Mouse (Mus musculus) lung, adult 2 months (tissue): ENCODE measurements around the gene Cnih2. TPM values are rescaled to one million over a fixed set of nuclear protein-coding genes. Genes with fewer than 3 reads are reported as not detected.
A peak's percentile ranks its signal among the peaks of the same experiment; 100 is the strongest.

Source experiments
- DNase-seq: peaks from one replicate; pipeline ENCODE4 v3.0.0; 2022
- H3K4me1 ChIP-seq: fragments of 200-500 bp; 2 replicates; pipeline ENCODE4 v1.6.1; 2011; ENCODE audit warnings: low read length; ENCODE audit not compliant: control insufficient read depth, insufficient read depth
- H3K4me3 ChIP-seq: fragments of 200-500 bp; replicated peaks from 2 replicates; pipeline ENCODE3; 2011; ENCODE audit warnings: low read depth, mild to moderate bottlenecking, control low read depth, low read length; ENCODE audit errors: extremely low read depth
- CTCF ChIP-seq: fragments of 200-500 bp; IDR thresholded peaks from 2 replicates; pipeline ENCODE4 v1.5.1; 2011; ENCODE audit warnings: mild to moderate bottlenecking, low read length, control low read depth; ENCODE audit not compliant: insufficient read depth
- POLR2A ChIP-seq: fragments of 200-500 bp; IDR thresholded peaks from 2 replicates; pipeline ENCODE4 v1.6.1; 2011; ENCODE audit warnings: low read depth, mild to moderate bottlenecking, control low read depth, low read length, borderline replicate concordance; ENCODE audit errors: extremely low read depth
- WGBS: fragments of 180-500 bp; shearing (Covaris S2); methylation state at CpG from one replicate; pipeline ENCODE4 v1.1.7; 2018; 5-methylcytosine and 5-hydroxymethylcytosine counted together
- polyA plus RNA-seq: library from polyadenylated mRNA; depleted of rRNA; stranded (reverse); fragments of >200 nt; gene quantifications from 2 replicates; pipeline ENCODE4 v1.2.3, GENCODE M21; 2012

Cnih2 gene
- polyA plus RNA-seq, 1 experiment, result 1.2 TPM

- 80% methylated on average over 7 of the region's 7 CpGs for whole genome bisulfite sequencing
- TF ChIP-seq CTCF, result no peak
- no peak for TF ChIP-seq POLR2A
- Histone ChIP-seq H3K4me3 (no peak overlapping the region), H3K4me1 (peaks cover 14% of the 10 kb centered on the region)
- no peak for DNase-seq
Observed at GRCm38 (mm10) chr19:5069978-5070377, 28.3 kb downstream of the Cnih2 start.

GRCm38 (mm10) chr19:5069486-5069885, 28.8 kb downstream of the Cnih2 start:
- Histone ChIP-seq H3K4me1 (peaks cover 14% of the 10 kb centered on the region), H3K4me3 (no peak overlapping the region)
- no peak for TF ChIP-seq POLR2A
- no peak for TF ChIP-seq CTCF
- 77% methylated on average over 5 of the region's 5 CpGs for WGBS
- no peak for DNase-seq

- Histone ChIP-seq H3K4me3 (peak overlapping the region; percentile 10), H3K4me1 (peaks cover 14% of the 10 kb centered on the region)
- no peak for TF ChIP-seq CTCF
- TF ChIP-seq POLR2A, result no peak
- DNase-seq, result no peak
- 35% methylated on average over 21 of the region's 21 CpGs for WGBS
Observed at GRCm38 (mm10) chr19:5068570-5069234, 29.6 kb downstream of the Cnih2 start.

GRCm38 (mm10) chr19:5067867-5068569, 30.3 kb downstream of the Cnih2 start, which contains the start of gene Cd248:
Gene Cd248 (plus strand): TSS chr19:5068078.
- peaks cover 14% of the 10 kb centered on the region for H3K4me1 ChIP-seq
- H3K4me3 ChIP-seq, result peak within 1 kb of the TSS; percentile 10
- no peak for DNase-seq
- TF ChIP-seq POLR2A (0 out of 2 replicates have a peak, but pooled peaks have one; percentile 28), CTCF (no peak)
- 2% methylated on average over 55 of the region's 56 CpGs for WGBS

- no peak for TF ChIP-seq CTCF
- no peak for TF ChIP-seq POLR2A
- Histone ChIP-seq H3K4me1 (peaks cover 14% of the 10 kb centered on the region), H3K4me3 (no peak overlapping the region)
- no peak for DNase-seq
- 11% methylated on average over 15 of the region's 15 CpGs for WGBS
Observed at GRCm38 (mm10) chr19:5067040-5067799, 31.1 kb downstream of the Cnih2 start.

GRCm38 (mm10) chr19:5065104-5065503, 33.2 kb downstream of the Cnih2 start:
- WGBS, result 35% methylated on average over 7 of the region's 7 CpGs
- no peak for DNase-seq

GRCm38 (mm10) chr19:5062446-5062845, 35.9 kb downstream of the Cnih2 start:
- no peak for TF ChIP-seq POLR2A
- TF ChIP-seq CTCF, result no peak
- DNase-seq, result no peak

More at GRCm38 (mm10) chr19:5065104-5065503, 33.2 kb downstream of the Cnih2 start:
- TF ChIP-seq POLR2A, result no peak
- TF ChIP-seq CTCF, result no peak
- H3K4me3 ChIP-seq, result no peak overlapping the region
- H3K4me1 ChIP-seq, result peaks cover 11% of the 10 kb centered on the region

GRCm38 (mm10) chr19:5062041-5062440, 36.3 kb downstream of the Cnih2 start:
- peaks cover 8% of the 10 kb centered on the region for H3K4me1 ChIP-seq
- TF ChIP-seq POLR2A (no peak), CTCF (no peak)
- no peak for DNase-seq
- H3K4me3 ChIP-seq, result no peak overlapping the region
- 84% methylated on average over 5 of the region's 5 CpGs for WGBS

More at GRCm38 (mm10) chr19:5062446-5062845, 35.9 kb downstream of the Cnih2 start:
- WGBS, result 77% methylated on average over 6 of the region's 6 CpGs
- H3K4me3 ChIP-seq, result no peak overlapping the region
- H3K4me1 ChIP-seq, result peaks cover 12% of the 10 kb centered on the region
